In the genomic region with DNA sequence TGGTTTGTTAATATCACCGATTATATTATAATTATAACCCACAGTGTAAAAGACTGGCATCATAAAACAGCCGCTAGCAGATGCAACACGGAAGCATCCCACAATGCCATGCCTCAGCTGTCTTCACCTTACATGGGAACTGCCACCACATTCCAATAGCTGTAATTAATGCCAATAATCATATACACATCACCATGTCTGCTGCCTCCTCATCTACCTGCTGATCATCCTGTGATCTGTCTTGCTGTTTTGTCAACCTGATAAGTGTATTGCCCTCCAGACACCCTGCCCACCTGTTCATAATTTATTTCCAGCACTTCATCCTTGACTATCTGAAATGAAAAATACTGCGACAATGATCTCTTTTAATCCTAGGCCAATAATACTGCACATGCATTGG, we compare ENCODE assay signal across 28 mouse cellular contexts.
DNase-seq lines count a peak whose midpoint lies in the region; ATAC-seq and TF ChIP-seq lines count a peak whose summit lies in the region.
"Had no signal": no experiment of that assay in that cellular context is flagged by ENCODE, and none has a peak within 500 bp of the region (broad histone marks: within the 10 kb centered on the region; RNA-seq: fewer than 3 reads in every experiment).

No protein-coding gene starts in this region.

- H3K4me1 ChIP-seq in hindbrain, embryonic 12.5 days: no peaks in the 10 kb centered on the region
- H3K4me1 ChIP-seq in hindbrain, postnatal 0 days (ENCODE audit: insufficient read depth, low read length): no peaks in the 10 kb centered on the region
- H3K4me1 ChIP-seq in neural tube, embryonic 12.5 days: no peaks in the 10 kb centered on the region
- 0 out of 2 replicates have a peak, but pooled peaks cover 4% of the 10 kb centered on the region for H3K4me1 ChIP-seq in neural tube, embryonic 15.5 days
- H3K4me1 ChIP-seq in forebrain, embryonic 15.5 days: 0 out of 2 replicates have a peak, but pooled peaks cover 3% of the 10 kb centered on the region
- no peaks in the 10 kb centered on the region for H3K4me1 ChIP-seq in neural tube, embryonic 14.5 days (ENCODE audit: control insufficient read depth, insufficient read depth, low read length)
- H3K4me1 ChIP-seq: embryonic facial prominence, embryonic 10.5 days; embryonic facial prominence, embryonic 15.5 days; limb, embryonic 12.5 days; liver, embryonic 15.5 days had no signal

- WGBS in hindbrain, embryonic 12.5 days: 80% methylated on average over 4 of the region's 4 CpGs
- 75% methylated on average over 4 of the region's 4 CpGs for WGBS in hindbrain, postnatal 0 days
- 81% methylated on average over 4 of the region's 4 CpGs for WGBS in neural tube, embryonic 12.5 days
- WGBS in neural tube, embryonic 15.5 days: 47% methylated on average over 4 of the region's 4 CpGs
- WGBS in forebrain, embryonic 15.5 days: 58% methylated on average over 4 of the region's 4 CpGs
- 54% methylated on average over 4 of the region's 4 CpGs for WGBS in neural tube, embryonic 14.5 days

- H3K4me3 ChIP-seq in hindbrain, embryonic 12.5 days: no peak overlapping the region
- H3K4me3 ChIP-seq in hindbrain, postnatal 0 days (ENCODE audit: low read length): no peak overlapping the region
- H3K4me3 ChIP-seq in neural tube, embryonic 12.5 days: no peak overlapping the region
- H3K4me3 ChIP-seq in neural tube, embryonic 15.5 days (replicated peaks): no peak overlapping the region
- H3K4me3 ChIP-seq in forebrain, embryonic 15.5 days: no peak overlapping the region
- H3K4me3 ChIP-seq in neural tube, embryonic 14.5 days (ENCODE audit: low read depth, low read length): no peak overlapping the region
- H3K4me3 ChIP-seq: embryonic facial prominence, embryonic 10.5 days; embryonic facial prominence, embryonic 15.5 days; left cerebral cortex, adult 2 months; limb, embryonic 12.5 days; liver, embryonic 15.5 days; myocyte had no signal

- no peak for TF ChIP-seq CTCF in hindbrain, postnatal 0 days (IDR thresholded peaks at IDR 0.05; ENCODE audit: low read depth)

- no peaks in the 10 kb centered on the region for H3K36me3 ChIP-seq in hindbrain, embryonic 12.5 days
- H3K36me3 ChIP-seq in hindbrain, postnatal 0 days (ENCODE audit: insufficient read depth, low read length): no peaks in the 10 kb centered on the region
- H3K36me3 ChIP-seq in neural tube, embryonic 12.5 days: no peaks in the 10 kb centered on the region
- no peaks in the 10 kb centered on the region for H3K36me3 ChIP-seq in neural tube, embryonic 15.5 days
- no peaks in the 10 kb centered on the region for H3K36me3 ChIP-seq in forebrain, embryonic 15.5 days
- H3K36me3 ChIP-seq in neural tube, embryonic 14.5 days (ENCODE audit: control insufficient read depth, insufficient read depth, low read length): no peaks in the 10 kb centered on the region
- H3K36me3 ChIP-seq: embryonic facial prominence, embryonic 10.5 days; embryonic facial prominence, embryonic 15.5 days; limb, embryonic 12.5 days; liver, embryonic 15.5 days had no signal

- H3K4me2 ChIP-seq in hindbrain, embryonic 12.5 days (replicated peaks): no peak overlapping the region
- no peak overlapping the region for H3K4me2 ChIP-seq in hindbrain, postnatal 0 days (ENCODE audit: low read depth, low read length)
- no peak overlapping the region for H3K4me2 ChIP-seq in neural tube, embryonic 12.5 days (replicated peaks)
- no peak overlapping the region for H3K4me2 ChIP-seq in neural tube, embryonic 15.5 days
- H3K4me2 ChIP-seq in forebrain, embryonic 15.5 days (replicated peaks): no peak overlapping the region
- H3K4me2 ChIP-seq in neural tube, embryonic 14.5 days (ENCODE audit: low read depth, low read length): no peak overlapping the region
- H3K4me2 ChIP-seq: embryonic facial prominence, embryonic 15.5 days; heart, embryonic 11.5 days; limb, embryonic 12.5 days; liver, embryonic 15.5 days; lung, embryonic 14.5 days had no signal

- H3K27ac ChIP-seq in hindbrain, embryonic 12.5 days: no peak overlapping the region
- H3K27ac ChIP-seq in hindbrain, postnatal 0 days: no peak overlapping the region
- no peak overlapping the region for H3K27ac ChIP-seq in neural tube, embryonic 12.5 days
- no peak overlapping the region for H3K27ac ChIP-seq in neural tube, embryonic 15.5 days (replicated peaks)
- peak overlapping the region; percentile 31; the same call in 1 of the 2 replicates for H3K27ac ChIP-seq in forebrain, embryonic 15.5 days (replicated peaks)
- no peak overlapping the region for H3K27ac ChIP-seq in neural tube, embryonic 14.5 days (ENCODE audit: low read depth, low read length)
- H3K27ac ChIP-seq: embryonic facial prominence, embryonic 10.5 days; embryonic facial prominence, embryonic 15.5 days; left cerebral cortex, adult 2 months; limb, embryonic 12.5 days; liver, embryonic 15.5 days had no signal

- ATAC-seq in hindbrain, embryonic 12.5 days (ENCODE audit: low FRiP score): peak; percentile 56; the same call in 1 of the 2 replicates
- ATAC-seq in hindbrain, postnatal 0 days: no peak
- ATAC-seq in neural tube, embryonic 12.5 days (ENCODE audit: low FRiP score, low read depth): 0 out of 2 replicates have a peak, but pooled peaks have one; percentile 37
- ATAC-seq in neural tube, embryonic 15.5 days (ENCODE audit: low FRiP score): no peak
- 0 out of 2 replicates have a peak, but pooled peaks have one; percentile 51 for ATAC-seq in forebrain, embryonic 15.5 days (replicated peaks)
- peak; percentile 51; the same call in 1 of the 2 replicates for ATAC-seq in neural tube, embryonic 14.5 days (ENCODE audit: low read depth)
- ATAC-seq: activated CD4-positive, CD25-positive, alpha-beta regulatory T cell, adult 4 months; inflammation-experienced regulatory T-cells, adult 6 months had no signal

- intact Hi-C loops in heart, postnatal 14 days (cut with DNase I): no loop called here

- H3K9me3 ChIP-seq in hindbrain, embryonic 12.5 days (replicated peaks): no peaks in the 10 kb centered on the region
- H3K9me3 ChIP-seq in hindbrain, postnatal 0 days (ENCODE audit: low read length): no peaks in the 10 kb centered on the region
- H3K9me3 ChIP-seq in neural tube, embryonic 12.5 days: no peaks in the 10 kb centered on the region
- H3K9me3 ChIP-seq in neural tube, embryonic 15.5 days (replicated peaks): no peaks in the 10 kb centered on the region
- no peaks in the 10 kb centered on the region for H3K9me3 ChIP-seq in forebrain, embryonic 15.5 days
- no peaks in the 10 kb centered on the region for H3K9me3 ChIP-seq in neural tube, embryonic 14.5 days (ENCODE audit: control insufficient read depth, low read length)
- H3K9me3 ChIP-seq: embryonic facial prominence, embryonic 10.5 days; embryonic facial prominence, embryonic 15.5 days; limb, embryonic 12.5 days; liver, embryonic 15.5 days had no signal

- H3K9ac ChIP-seq in hindbrain, embryonic 12.5 days: no peak overlapping the region
- no peak overlapping the region for H3K9ac ChIP-seq in hindbrain, postnatal 0 days (replicated peaks; ENCODE audit: low read length)
- no peak overlapping the region for H3K9ac ChIP-seq in neural tube, embryonic 12.5 days
- no peak overlapping the region for H3K9ac ChIP-seq in neural tube, embryonic 15.5 days (replicated peaks)
- H3K9ac ChIP-seq in forebrain, embryonic 15.5 days (replicated peaks): no peak overlapping the region
- H3K9ac ChIP-seq in neural tube, embryonic 14.5 days (replicated peaks; ENCODE audit: low read depth, low read length): no peak overlapping the region
- H3K9ac ChIP-seq: embryonic facial prominence, embryonic 15.5 days; limb, embryonic 12.5 days; liver, embryonic 15.5 days; lung, embryonic 14.5 days had no signal

- no peaks in the 10 kb centered on the region for H3K27me3 ChIP-seq in hindbrain, embryonic 12.5 days
- no peaks in the 10 kb centered on the region for H3K27me3 ChIP-seq in hindbrain, postnatal 0 days (ENCODE audit: insufficient read depth, low read length)
- H3K27me3 ChIP-seq in neural tube, embryonic 12.5 days (replicated peaks): no peaks in the 10 kb centered on the region
- H3K27me3 ChIP-seq in neural tube, embryonic 15.5 days (replicated peaks): no peaks in the 10 kb centered on the region
- H3K27me3 ChIP-seq in forebrain, embryonic 15.5 days: no peaks in the 10 kb centered on the region
- no peaks in the 10 kb centered on the region for H3K27me3 ChIP-seq in neural tube, embryonic 14.5 days (ENCODE audit: control insufficient read depth, insufficient read depth, low read length)
- H3K27me3 ChIP-seq: embryonic facial prominence, embryonic 15.5 days; limb, embryonic 12.5 days; liver, embryonic 15.5 days had no signal

- no peak for DNase-seq in hindbrain, postnatal 0 days (ENCODE audit: low spot score)
- DNase-seq in heart, postnatal 14 days: no peak
- DNase-seq: adrenal gland, postnatal 36 days; B cell, adult 2 months; cerebellum, adult 2 months; cerebellum, postnatal 14 days; gastrocnemius, postnatal 25 days; heart, adult 11 months; heart, postnatal 4 days; kidney, adult 11 months; kidney, postnatal 14 days; lung, embryonic 14.5 days; lung, postnatal 14 days; thymus, postnatal 4 days had no signal

Comparison
In these comparisons a context has a peak if more than half of its experiments do, and no peak if none do; other contexts are left out.
1. ATAC-seq: peak in hindbrain, embryonic 12.5 days (single experiment), neural tube, embryonic 12.5 days (single experiment), forebrain, embryonic 15.5 days (single experiment) and neural tube, embryonic 14.5 days (single experiment); none in hindbrain, postnatal 0 days (single experiment) and neural tube, embryonic 15.5 days (single experiment).